Mouse (Mus musculus): ENCODE data around the gene Cds2. TPM values are rescaled to one million over a fixed set of nuclear protein-coding genes. Genes with fewer than 3 reads are reported as not detected.

The Cds2 gene
- total and polyA plus RNA-seq, 2 experiments from 2014 or later, result 22.6 to 61.5 TPM

GRCm38 (mm10) chr2:132290808-132291207 lies 27.9 kb downstream of the Cds2 start:
- TF ChIP-seq CTCF (IDR thresholded peaks at IDR 0.05; ENCODE audit: low read depth), result no peak
- DNase-seq (ENCODE audit: low spot score), result no peak
- no peak overlapping the region for H3K4me2 ChIP-seq (ENCODE audit: low read depth, low read length)
- no peak for ATAC-seq (ENCODE audit: insufficient read depth, low read depth)
- H3K27me3 ChIP-seq (ENCODE audit: control insufficient read depth, insufficient read depth, low read length), result no peaks in the 10 kb centered on the region
- no peak overlapping the region for H3K4me3 ChIP-seq (ENCODE audit: low read depth, low read length)
- H3K36me3 ChIP-seq (replicated peaks; ENCODE audit: control insufficient read depth, insufficient read depth, low read length), result peaks cover 22% of the 10 kb centered on the region
- peaks cover 60% of the 10 kb centered on the region for H3K4me1 ChIP-seq (ENCODE audit: control insufficient read depth, insufficient read depth)
- H3K9ac ChIP-seq (replicated peaks; ENCODE audit: low read depth, low read length), result no peak overlapping the region
- H3K27ac ChIP-seq (ENCODE audit: low read depth), result peak overlapping the region; percentile 78
- 73% methylated on average over 6 of the region's 6 CpGs for WGBS
- no peaks in the 10 kb centered on the region for H3K9me3 ChIP-seq (replicated peaks; ENCODE audit: control insufficient read depth, low read length)

- no peaks in the 10 kb centered on the region for H3K27me3 ChIP-seq (ENCODE audit: control insufficient read depth, insufficient read depth, low read length)
- peaks cover 26% of the 10 kb centered on the region for H3K36me3 ChIP-seq (replicated peaks; ENCODE audit: control insufficient read depth, insufficient read depth, low read length)
- no peak for DNase-seq (ENCODE audit: low spot score)
- no peak overlapping the region for H3K4me2 ChIP-seq (ENCODE audit: low read depth, low read length)
- 41% methylated on average over 3 of the region's 3 CpGs for WGBS
- no peaks in the 10 kb centered on the region for H3K9me3 ChIP-seq (replicated peaks; ENCODE audit: control insufficient read depth, low read length)
- no peak for TF ChIP-seq EP300 (IDR thresholded peaks at IDR 0.05; ENCODE audit: low read depth)
- no peak for TF ChIP-seq CTCF (IDR thresholded peaks at IDR 0.05; ENCODE audit: low read depth)
- no peak overlapping the region for H3K4me3 ChIP-seq (ENCODE audit: low read depth, low read length)
- 0 out of 2 replicates have a peak, but pooled peaks have one; percentile 9 for ATAC-seq (ENCODE audit: insufficient read depth, low read depth)
- peak overlapping the region; percentile 78 for H3K27ac ChIP-seq (ENCODE audit: low read depth)
- peaks cover 58% of the 10 kb centered on the region for H3K4me1 ChIP-seq (ENCODE audit: control insufficient read depth, insufficient read depth)
- H3K9ac ChIP-seq (replicated peaks; ENCODE audit: low read depth, low read length), result no peak overlapping the region
These were observed 28.3 kb downstream of the Cds2 start for GRCm38 (mm10) chr2:132291265-132291664.

- Histone ChIP-seq H3K4me3 (ENCODE audit: low read depth, low read length) (no peak overlapping the region), H3K9me3 (replicated peaks; ENCODE audit: control insufficient read depth, low read length) (no peaks in the 10 kb centered on the region), H3K4me1 (ENCODE audit: control insufficient read depth, insufficient read depth) (peaks cover 50% of the 10 kb centered on the region), H3K4me2 (ENCODE audit: low read depth, low read length) (no peak overlapping the region; the same call in 1 of the 2 replicates), H3K9ac (replicated peaks; ENCODE audit: low read depth, low read length) (no peak overlapping the region), H3K27ac (ENCODE audit: low read depth) (peak overlapping the region; percentile 78), H3K27me3 (ENCODE audit: control insufficient read depth, insufficient read depth, low read length) (no peaks in the 10 kb centered on the region), H3K36me3 (replicated peaks; ENCODE audit: control insufficient read depth, insufficient read depth, low read length) (peaks cover 34% of the 10 kb centered on the region)
- 4% methylated on average over 4 of the region's 4 CpGs for WGBS
- ATAC-seq (ENCODE audit: insufficient read depth, low read depth) (peak; percentile 89), DNase-seq (ENCODE audit: low spot score) (peak; percentile 86)
- TF ChIP-seq CTCF (IDR thresholded peaks at IDR 0.05; ENCODE audit: low read depth), result no peak
- no peak for TF ChIP-seq EP300 (IDR thresholded peaks at IDR 0.05; ENCODE audit: low read depth)
These were observed 29.1 kb downstream of the Cds2 start for GRCm38 (mm10) chr2:132292083-132292482.

GRCm38 (mm10) chr2:132293694-132294450 lies 30.9 kb downstream of the Cds2 start:
- no peak overlapping the region for H3K27ac ChIP-seq (ENCODE audit: low read depth)
- 74% methylated on average over 10 of the region's 10 CpGs for WGBS
- no peaks in the 10 kb centered on the region for H3K27me3 ChIP-seq (ENCODE audit: control insufficient read depth, insufficient read depth, low read length)
- H3K4me3 ChIP-seq (ENCODE audit: low read depth, low read length), result no peak overlapping the region
- H3K9me3 ChIP-seq (replicated peaks; ENCODE audit: control insufficient read depth, low read length), result no peaks in the 10 kb centered on the region
- ATAC-seq (ENCODE audit: insufficient read depth, low read depth) (no peak), DNase-seq (ENCODE audit: low spot score) (no peak)
- H3K36me3 ChIP-seq (replicated peaks; ENCODE audit: control insufficient read depth, insufficient read depth, low read length), result peaks cover 52% of the 10 kb centered on the region
- TF ChIP-seq EP300 (IDR thresholded peaks at IDR 0.05; ENCODE audit: low read depth), result no peak
- TF ChIP-seq CTCF (IDR thresholded peaks at IDR 0.05; ENCODE audit: low read depth), result no peak
- no peak overlapping the region for H3K9ac ChIP-seq (replicated peaks; ENCODE audit: low read depth, low read length)
- H3K4me1 ChIP-seq (ENCODE audit: control insufficient read depth, insufficient read depth), result peaks cover 36% of the 10 kb centered on the region
- no peak overlapping the region for H3K4me2 ChIP-seq (ENCODE audit: low read depth, low read length)

GRCm38 (mm10) chr2:132298250-132298649 lies 35.3 kb downstream of the Cds2 start:
- H3K4me3 ChIP-seq (ENCODE audit: low read depth, low read length), result no peak overlapping the region
- H3K27me3 ChIP-seq (ENCODE audit: control insufficient read depth, insufficient read depth, low read length), result no peaks in the 10 kb centered on the region
- WGBS, result 88% methylated on average over 4 of the region's 4 CpGs
- H3K27ac ChIP-seq (ENCODE audit: low read depth), result no peak overlapping the region
- H3K4me2 ChIP-seq (ENCODE audit: low read depth, low read length), result no peak overlapping the region
- H3K9me3 ChIP-seq (replicated peaks; ENCODE audit: control insufficient read depth, low read length), result no peaks in the 10 kb centered on the region
- peaks cover 1% of the 10 kb centered on the region for H3K4me1 ChIP-seq (ENCODE audit: control insufficient read depth, insufficient read depth)
- H3K36me3 ChIP-seq (replicated peaks; ENCODE audit: control insufficient read depth, insufficient read depth, low read length), result peaks cover 89% of the 10 kb centered on the region
- DNase-seq (ENCODE audit: low spot score) (no peak), ATAC-seq (ENCODE audit: insufficient read depth, low read depth) (no peak)
- H3K9ac ChIP-seq (replicated peaks; ENCODE audit: low read depth, low read length), result no peak overlapping the region
- no peak for TF ChIP-seq EP300 (IDR thresholded peaks at IDR 0.05; ENCODE audit: low read depth)
- TF ChIP-seq CTCF (IDR thresholded peaks at IDR 0.05; ENCODE audit: low read depth), result no peak

GRCm38 (mm10) chr2:132301436-132301835 lies 38.5 kb downstream of the Cds2 start:
- peaks cover 87% of the 10 kb centered on the region for H3K36me3 ChIP-seq (replicated peaks; ENCODE audit: control insufficient read depth, insufficient read depth, low read length)
- H3K27me3 ChIP-seq (ENCODE audit: control insufficient read depth, insufficient read depth, low read length), result no peaks in the 10 kb centered on the region
- H3K4me3 ChIP-seq (ENCODE audit: low read depth, low read length), result no peak overlapping the region
- 87% methylated on average over 4 of the region's 4 CpGs for WGBS
- ATAC-seq (ENCODE audit: insufficient read depth, low read depth) (no peak), DNase-seq (ENCODE audit: low spot score) (no peak)
- no peak overlapping the region for H3K9ac ChIP-seq (replicated peaks; ENCODE audit: low read depth, low read length)
- no peaks in the 10 kb centered on the region for H3K4me1 ChIP-seq (ENCODE audit: control insufficient read depth, insufficient read depth)
- H3K9me3 ChIP-seq (replicated peaks; ENCODE audit: control insufficient read depth, low read length), result no peaks in the 10 kb centered on the region
- TF ChIP-seq EP300 (IDR thresholded peaks at IDR 0.05; ENCODE audit: low read depth), result no peak
- TF ChIP-seq CTCF (IDR thresholded peaks at IDR 0.05; ENCODE audit: low read depth), result no peak
- no peak overlapping the region for H3K4me2 ChIP-seq (ENCODE audit: low read depth, low read length)
- no peak overlapping the region for H3K27ac ChIP-seq (ENCODE audit: low read depth)

All from heart, postnatal 0 days (tissue).